Mouse (Mus musculus): ENCODE results near the gene Usp53. TPM values are rescaled to one million over a fixed set of nuclear protein-coding genes. Genes with fewer than 3 reads are reported as not detected.

Usp53 gene
- polyA plus RNA-seq, 1 experiment from 2014 or later: 6.1 TPM

GRCm38 (mm10) chr3:123009417-123009816 is 25.1 kb upstream of the Usp53 start:
- Histone ChIP-seq H3K4me2 (replicated peaks; ENCODE audit: low read depth) (no peak overlapping the region), H3K27me3 (replicated peaks; ENCODE audit: control insufficient read depth, insufficient read depth, low read length) (no peaks in the 10 kb centered on the region), H3K4me1 (replicated peaks; ENCODE audit: control insufficient read depth, insufficient read depth, low read length) (no peaks in the 10 kb centered on the region), H3K36me3 (ENCODE audit: control insufficient read depth, insufficient read depth) (no peaks in the 10 kb centered on the region), H3K9me3 (ENCODE audit: control insufficient read depth) (no peaks in the 10 kb centered on the region), H3K27ac (ENCODE audit: low read depth, low read length) (no peak overlapping the region), H3K4me3 (ENCODE audit: low read depth, low read length) (no peak overlapping the region), H3K9ac (ENCODE audit: low read depth, low read length) (no peak overlapping the region)
- TF ChIP-seq CTCF (IDR thresholded peaks at IDR 0.05; ENCODE audit: low read depth): no peak
- 66% methylated on average over 6 of the region's 6 CpGs for WGBS
- no peak for ATAC-seq

GRCm38 (mm10) chr3:123007386-123007785 is 23.1 kb upstream of the Usp53 start:
- 76% methylated on average over 10 of the region's 10 CpGs for WGBS
- H3K9ac ChIP-seq (ENCODE audit: low read depth, low read length): no peak overlapping the region
- H3K9me3 ChIP-seq (ENCODE audit: control insufficient read depth): no peaks in the 10 kb centered on the region
- H3K27ac ChIP-seq (ENCODE audit: low read depth, low read length): no peak overlapping the region
- TF ChIP-seq CTCF (IDR thresholded peaks at IDR 0.05; ENCODE audit: low read depth): no peak
- H3K4me2 ChIP-seq (replicated peaks; ENCODE audit: low read depth): no peak overlapping the region
- H3K36me3 ChIP-seq (ENCODE audit: control insufficient read depth, insufficient read depth): no peaks in the 10 kb centered on the region
- no peak for ATAC-seq
- H3K27me3 ChIP-seq (replicated peaks; ENCODE audit: control insufficient read depth, insufficient read depth, low read length): no peaks in the 10 kb centered on the region
- H3K4me3 ChIP-seq (ENCODE audit: low read depth, low read length): no peak overlapping the region
- H3K4me1 ChIP-seq (replicated peaks; ENCODE audit: control insufficient read depth, insufficient read depth, low read length): no peaks in the 10 kb centered on the region

- Histone ChIP-seq H3K27me3 (replicated peaks; ENCODE audit: control insufficient read depth, insufficient read depth, low read length) (no peaks in the 10 kb centered on the region), H3K9me3 (ENCODE audit: control insufficient read depth) (no peaks in the 10 kb centered on the region), H3K9ac (ENCODE audit: low read depth, low read length) (no peak overlapping the region), H3K27ac (ENCODE audit: low read depth, low read length) (no peak overlapping the region), H3K4me2 (replicated peaks; ENCODE audit: low read depth) (no peak overlapping the region), H3K4me1 (replicated peaks; ENCODE audit: control insufficient read depth, insufficient read depth, low read length) (no peaks in the 10 kb centered on the region), H3K4me3 (ENCODE audit: low read depth, low read length) (no peak overlapping the region), H3K36me3 (ENCODE audit: control insufficient read depth, insufficient read depth) (no peaks in the 10 kb centered on the region)
- no peak for ATAC-seq
- no peak for TF ChIP-seq CTCF (IDR thresholded peaks at IDR 0.05; ENCODE audit: low read depth)
- 64% methylated on average over 3 of the region's 3 CpGs for whole genome bisulfite sequencing
Measured at GRCm38 (mm10) chr3:123001053-123001452, 16.7 kb upstream of the Usp53 start.

GRCm38 (mm10) chr3:122998511-122998910 is 14.2 kb upstream of the Usp53 start:
- no peak overlapping the region for H3K27ac ChIP-seq (ENCODE audit: low read depth, low read length)
- 0 out of 2 replicates have a peak, but pooled peaks cover 3% of the 10 kb centered on the region for H3K9me3 ChIP-seq (ENCODE audit: control insufficient read depth)
- H3K36me3 ChIP-seq (ENCODE audit: control insufficient read depth, insufficient read depth): no peaks in the 10 kb centered on the region
- H3K4me1 ChIP-seq (replicated peaks; ENCODE audit: control insufficient read depth, insufficient read depth, low read length): no peaks in the 10 kb centered on the region
- 83% methylated on average over 8 of the region's 8 CpGs for WGBS
- no peak overlapping the region for H3K4me2 ChIP-seq (replicated peaks; ENCODE audit: low read depth)
- ATAC-seq: no peak
- TF ChIP-seq CTCF (IDR thresholded peaks at IDR 0.05; ENCODE audit: low read depth): no peak
- no peak overlapping the region for H3K9ac ChIP-seq (ENCODE audit: low read depth, low read length)
- H3K4me3 ChIP-seq (ENCODE audit: low read depth, low read length): no peak overlapping the region
- no peaks in the 10 kb centered on the region for H3K27me3 ChIP-seq (replicated peaks; ENCODE audit: control insufficient read depth, insufficient read depth, low read length)

GRCm38 (mm10) chr3:122996968-122997367 is 12.7 kb upstream of the Usp53 start:
- 68% methylated on average over 1 of the region's 1 CpGs for WGBS

GRCm38 (mm10) chr3:122986906-122987305 is 2.6 kb upstream of the Usp53 start:
- 79% methylated on average over 11 of the region's 11 CpGs for WGBS
- Histone ChIP-seq H3K9me3 (ENCODE audit: control insufficient read depth) (no peaks in the 10 kb centered on the region), H3K4me3 (ENCODE audit: low read depth, low read length) (no peak overlapping the region), H3K36me3 (ENCODE audit: control insufficient read depth, insufficient read depth) (no peaks in the 10 kb centered on the region), H3K27me3 (replicated peaks; ENCODE audit: control insufficient read depth, insufficient read depth, low read length) (no peaks in the 10 kb centered on the region), H3K4me1 (replicated peaks; ENCODE audit: control insufficient read depth, insufficient read depth, low read length) (peaks cover 11% of the 10 kb centered on the region; the same call in 1 of the 2 replicates), H3K27ac (ENCODE audit: low read depth, low read length) (no peak overlapping the region), H3K4me2 (replicated peaks; ENCODE audit: low read depth) (no peak overlapping the region), H3K9ac (ENCODE audit: low read depth, low read length) (no peak overlapping the region)
- no peak for TF ChIP-seq CTCF (IDR thresholded peaks at IDR 0.05; ENCODE audit: low read depth)
- no peak for ATAC-seq

More at GRCm38 (mm10) chr3:122996968-122997367, 12.7 kb upstream of the Usp53 start:
- Histone ChIP-seq H3K9me3 (ENCODE audit: control insufficient read depth) (0 out of 2 replicates have a peak, but pooled peaks cover 3% of the 10 kb centered on the region), H3K36me3 (ENCODE audit: control insufficient read depth, insufficient read depth) (no peaks in the 10 kb centered on the region), H3K4me2 (replicated peaks; ENCODE audit: low read depth) (no peak overlapping the region), H3K4me1 (replicated peaks; ENCODE audit: control insufficient read depth, insufficient read depth, low read length) (no peaks in the 10 kb centered on the region), H3K9ac (ENCODE audit: low read depth, low read length) (no peak overlapping the region), H3K27ac (ENCODE audit: low read depth, low read length) (no peak overlapping the region), H3K4me3 (ENCODE audit: low read depth, low read length) (no peak overlapping the region), H3K27me3 (replicated peaks; ENCODE audit: control insufficient read depth, insufficient read depth, low read length) (no peaks in the 10 kb centered on the region)
- no peak for TF ChIP-seq CTCF (IDR thresholded peaks at IDR 0.05; ENCODE audit: low read depth)
- no peak for ATAC-seq

GRCm38 (mm10) chr3:122986386-122986785 is 2.1 kb upstream of the Usp53 start:
- H3K9ac ChIP-seq (ENCODE audit: low read depth, low read length): no peak overlapping the region

More at GRCm38 (mm10) chr3:122986386-122986785, 2.1 kb upstream of the Usp53 start:
- Histone ChIP-seq H3K36me3 (ENCODE audit: control insufficient read depth, insufficient read depth) (no peaks in the 10 kb centered on the region), H3K27ac (ENCODE audit: low read depth, low read length) (no peak overlapping the region), H3K4me2 (replicated peaks; ENCODE audit: low read depth) (no peak overlapping the region; the same call in 1 of the 2 replicates), H3K4me3 (ENCODE audit: low read depth, low read length) (no peak overlapping the region), H3K4me1 (replicated peaks; ENCODE audit: control insufficient read depth, insufficient read depth, low read length) (peaks cover 11% of the 10 kb centered on the region; the same call in 1 of the 2 replicates), H3K27me3 (replicated peaks; ENCODE audit: control insufficient read depth, insufficient read depth, low read length) (no peaks in the 10 kb centered on the region), H3K9me3 (ENCODE audit: control insufficient read depth) (no peaks in the 10 kb centered on the region)
- 22% methylated on average over 1 of the region's 1 CpGs for WGBS
- 0 out of 2 replicates have a peak, but pooled peaks have one; percentile 13 for TF ChIP-seq CTCF (IDR thresholded peaks at IDR 0.05; ENCODE audit: low read depth)
- no peak for ATAC-seq

All from intestine, postnatal 0 days (tissue).